8 mouse cellular contexts compared by ENCODE assay signal in the genomic region with DNA sequence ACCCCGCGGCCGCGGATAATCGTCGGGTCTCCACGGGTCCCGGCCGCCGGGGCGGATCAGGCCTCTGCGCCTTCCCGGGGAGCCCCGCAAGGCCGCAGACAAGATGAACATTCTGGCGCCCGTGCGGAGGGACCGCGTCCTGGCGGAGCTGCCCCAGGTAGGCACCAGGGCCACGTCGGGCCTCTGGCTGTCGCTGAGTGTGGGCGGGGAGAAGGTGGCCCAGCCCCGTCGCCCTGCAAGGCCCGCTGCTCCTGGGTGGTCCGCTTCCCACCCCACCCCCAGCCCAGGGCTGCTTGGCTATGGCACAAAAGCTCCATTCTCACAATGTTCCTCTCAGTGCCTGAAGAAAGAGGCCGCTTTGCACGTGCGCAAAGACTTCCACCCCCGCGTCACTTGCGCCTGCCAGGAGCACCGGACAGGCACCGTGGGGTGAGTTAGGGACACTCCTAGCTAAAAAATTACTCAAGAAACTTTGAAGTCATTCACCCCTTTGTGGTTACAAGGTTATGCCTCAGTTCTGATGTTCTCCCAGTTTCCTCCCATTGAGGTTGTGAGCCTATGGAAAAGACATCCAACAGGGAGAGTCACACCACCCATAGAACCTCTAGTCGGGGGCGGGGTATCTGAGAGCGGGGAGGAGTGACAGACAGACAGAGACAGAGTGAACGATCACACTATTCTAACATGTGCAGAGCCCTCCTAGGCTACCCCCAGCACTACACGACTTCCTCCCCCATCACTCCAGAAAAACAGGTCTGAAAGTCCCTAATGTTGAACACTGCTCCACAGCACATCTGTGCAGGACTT. TPM values are rescaled to one million over a fixed set of nuclear protein-coding genes. Genes with fewer than 3 reads are reported as not detected.
A peak's percentile ranks its signal among the peaks of the same experiment; 100 is the strongest.
DNase-seq lines count a peak whose midpoint lies in the region; ATAC-seq and TF ChIP-seq lines count a peak whose summit lies in the region.

No protein-coding gene starts in this region.

- peak overlapping the region; percentile 94 for H3K27ac ChIP-seq in forebrain, embryonic 16.5 days (ENCODE audit: low read length)
- H3K27ac ChIP-seq in lung, embryonic 14.5 days (ENCODE audit: low read depth), result peak overlapping the region; percentile 100

- H3K36me3 ChIP-seq in E14TG2a.4 (ENCODE audit: insufficient read depth, low read length), result peaks cover 29% of the 10 kb centered on the region
- peaks cover 14% of the 10 kb centered on the region; the same call in 1 of the 2 replicates for H3K36me3 ChIP-seq in forebrain, embryonic 16.5 days (ENCODE audit: control insufficient read depth, insufficient read depth)
- H3K36me3 ChIP-seq in lung, embryonic 14.5 days (ENCODE audit: insufficient read depth), result peaks cover 28% of the 10 kb centered on the region

- under 1% methylated on average over 42 of the region's 42 CpGs for WGBS in forebrain, embryonic 16.5 days
- WGBS in lung, embryonic 14.5 days, result under 1% methylated on average over 42 of the region's 42 CpGs

- H3K4me2 ChIP-seq in forebrain, embryonic 16.5 days (ENCODE audit: low read length), result peak overlapping the region; percentile 60
- H3K4me2 ChIP-seq in lung, embryonic 14.5 days, result peak overlapping the region; percentile 64

- intact Hi-C loops in heart, postnatal 25 days (cut with DNase I), result loop anchor here (10.0 kb wide), 1 partner anchor 365 kb away; no protein-coding TSS in a partner anchor

- H3K9ac ChIP-seq in forebrain, embryonic 16.5 days (replicated peaks; ENCODE audit: low read depth, low read length), result peak overlapping the region; percentile 92
- peak overlapping the region; percentile 90 for H3K9ac ChIP-seq in lung, embryonic 14.5 days

- ATAC-seq in forebrain, embryonic 16.5 days, result peak; percentile 81
- peak; percentile 90 for ATAC-seq in lung, embryonic 14.5 days (ENCODE audit: insufficient read depth)

- H3K4me3 ChIP-seq in E14TG2a.4 (replicated peaks; ENCODE audit: low read length), result peak overlapping the region; percentile 91
- H3K4me3 ChIP-seq in forebrain, embryonic 16.5 days (replicated peaks; ENCODE audit: low read length), result peak overlapping the region; percentile 74
- H3K4me3 ChIP-seq in lung, embryonic 14.5 days (ENCODE audit: low read depth, low read length), result peak overlapping the region; percentile 74

- no peaks in the 10 kb centered on the region for H3K27me3 ChIP-seq in E14TG2a.4 (ENCODE audit: insufficient read depth, low read length)
- H3K27me3 ChIP-seq in forebrain, embryonic 16.5 days (replicated peaks; ENCODE audit: control insufficient read depth, insufficient read depth, low read length), result no peaks in the 10 kb centered on the region
- no peaks in the 10 kb centered on the region for H3K27me3 ChIP-seq in lung, embryonic 14.5 days (ENCODE audit: insufficient read depth, low read length)

- peaks cover 63% of the 10 kb centered on the region for H3K4me1 ChIP-seq in E14TG2a.4 (replicated peaks; ENCODE audit: low read depth, low read length)
- H3K4me1 ChIP-seq in forebrain, embryonic 16.5 days (replicated peaks; ENCODE audit: control insufficient read depth, insufficient read depth, low read length), result peaks cover 17% of the 10 kb centered on the region
- H3K4me1 ChIP-seq in lung, embryonic 14.5 days (ENCODE audit: insufficient read depth), result peaks cover 7% of the 10 kb centered on the region

- DNase-seq in adrenal gland, postnatal 10 days, result peak; percentile 83
- peak; percentile 43 for DNase-seq in heart, postnatal 25 days (ENCODE audit: low spot score)
- peak; percentile 39 to 63 for DNase-seq in layer of hippocampus, adult 18-20 months (ENCODE audit: low spot score in 2 of 2)
- DNase-seq in lung, embryonic 14.5 days, result peak; percentile 95
- peak; percentile 60 for DNase-seq in ovary, adult 18-20 months (ENCODE audit: low spot score)
- DNase-seq in thymus, postnatal 4 days, result no peak

- H3K9me3 ChIP-seq in E14TG2a.4 (ENCODE audit: low read length), result no peaks in the 10 kb centered on the region
- no peaks in the 10 kb centered on the region for H3K9me3 ChIP-seq in forebrain, embryonic 16.5 days (ENCODE audit: control insufficient read depth, low read length)
- no peaks in the 10 kb centered on the region for H3K9me3 ChIP-seq in lung, embryonic 14.5 days (ENCODE audit: low read depth, low read length)

- TF ChIP-seq CTCF in E14TG2a.4 (conservative IDR thresholded peaks at IDR 0.05; ENCODE audit: low read length), result no peak
- TF ChIP-seq CTCF in lung, embryonic 14.5 days (IDR thresholded peaks at IDR 0.05; ENCODE audit: low read depth), result no peak

RNA-seq across cellular contexts. Expression of a gene that starts 1.2 kb away (rescaled TPM):
- total RNA-seq in adrenal gland, postnatal 10 days (2021), result 100 to 1,000 TPM in 1 of 2 experiments, 10 to 100 TPM in 1; 93.0 to 100 TPM
- 53.9 and 56.9 TPM in 2 replicates for polyA plus RNA-seq in forebrain, embryonic 16.5 days (2015; fragmentation: Nextera tagmentation; extraction: Ambion mirVana)
- 10 to 100 TPM; 11.2 to 12.2 TPM for total RNA-seq in heart, postnatal 25 days (2021)
- total RNA-seq in layer of hippocampus, adult 18-20 months (2021), result 10 to 100 TPM; 22.5 to 25.8 TPM
- polyA plus RNA-seq in lung, embryonic 14.5 days (2014; fragmentation: Nextera tagmentation; extraction: Ambion mirVana), result 140 TPM in 2 replicates

RNA-seq across cellular contexts. Expression of a gene that starts 3.8 kb away (rescaled TPM):
- 10 to 100 TPM; 14.8 to 18.1 TPM for total RNA-seq in adrenal gland, postnatal 10 days (2021)
- polyA plus RNA-seq in forebrain, embryonic 16.5 days (2015; fragmentation: Nextera tagmentation; extraction: Ambion mirVana), result 0.94 and 3.0 TPM in 2 replicates
- 1 to 10 TPM in 1 of 2 experiments, under 1 TPM in 1; 0.31 to 1.1 TPM for total RNA-seq in heart, postnatal 25 days (2021)
- 1 to 10 TPM; 3.4 to 4.4 TPM for total RNA-seq in layer of hippocampus, adult 18-20 months (2021)
- polyA plus RNA-seq in lung, embryonic 14.5 days (2014; fragmentation: Nextera tagmentation; extraction: Ambion mirVana), result 2.8 TPM in 2 replicates

RNA-seq across cellular contexts. Expression of a gene that starts 6.1 kb away (rescaled TPM):
- 1,000 to 10,000 TPM; 1,780 to 1,853 TPM for total RNA-seq in adrenal gland, postnatal 10 days (2021)
- 758 and 831 TPM in 2 replicates for polyA plus RNA-seq in forebrain, embryonic 16.5 days (2015; fragmentation: Nextera tagmentation; extraction: Ambion mirVana)
- total RNA-seq in heart, postnatal 25 days (2021), result 100 to 1,000 TPM; 776 to 853 TPM
- total RNA-seq in layer of hippocampus, adult 18-20 months (2021), result 100 to 1,000 TPM; 770 to 803 TPM
- 1,638 and 1,710 TPM in 2 replicates for polyA plus RNA-seq in lung, embryonic 14.5 days (2014; fragmentation: Nextera tagmentation; extraction: Ambion mirVana)

RNA-seq across cellular contexts. Expression of a gene that starts 12.9 kb away (rescaled TPM):
- 10 to 100 TPM; 34.4 to 45.6 TPM for total RNA-seq in adrenal gland, postnatal 10 days (2021)
- 5.4 and 6.5 TPM in 2 replicates for polyA plus RNA-seq in forebrain, embryonic 16.5 days (2015; fragmentation: Nextera tagmentation; extraction: Ambion mirVana)
- total RNA-seq in heart, postnatal 25 days (2021), result 1 to 10 TPM; 5.5 to 7.2 TPM
- total RNA-seq in layer of hippocampus, adult 18-20 months (2021), result 10 to 100 TPM; 16.8 to 17.5 TPM
- polyA plus RNA-seq in lung, embryonic 14.5 days (2014; fragmentation: Nextera tagmentation; extraction: Ambion mirVana), result 19.2 and 21.6 TPM in 2 replicates

RNA-seq across cellular contexts. Expression of a gene that starts 13.0 kb away (rescaled TPM):
- total RNA-seq in adrenal gland, postnatal 10 days (2021), result 10 to 100 TPM in 1 of 2 experiments, 1 to 10 TPM in 1; 8.6 to 10.9 TPM
- polyA plus RNA-seq in forebrain, embryonic 16.5 days (2015; fragmentation: Nextera tagmentation; extraction: Ambion mirVana), result 5.1 and 6.0 TPM in 2 replicates
- total RNA-seq in heart, postnatal 25 days (2021), result 1 to 10 TPM; 2.5 to 2.6 TPM
- total RNA-seq in layer of hippocampus, adult 18-20 months (2021), result 1 to 10 TPM; 2.6 to 4.1 TPM
- polyA plus RNA-seq in lung, embryonic 14.5 days (2014; fragmentation: Nextera tagmentation; extraction: Ambion mirVana), result 15.3 and 17.2 TPM in 2 replicates
